Mouse (Mus musculus) induced T-regulatory cell, adult 2 months (primary cell): ENCODE measurements around the gene Ifnar2.

ENCODE experiments used
- DNase-seq: peaks from one replicate; pipeline ENCODE4 v3.0.0-alpha.2; 2012; ENCODE audit warnings: low read depth

Ifnar2 gene

GRCm38 (mm10) chr16:91394826-91395410 is 22.3 kb downstream of the Ifnar2 start:
- DNase-seq: no peak

- no peak for DNase-seq
Observed at GRCm38 (mm10) chr16:91395633-91396392, 23.2 kb downstream of the Ifnar2 start.

GRCm38 (mm10) chr16:91396844-91397537 is 24.4 kb downstream of the Ifnar2 start:
- DNase-seq: no peak

- DNase-seq: no peak
Observed at GRCm38 (mm10) chr16:91398030-91398429, 25.4 kb downstream of the Ifnar2 start.

GRCm38 (mm10) chr16:91398944-91399343 is 26.4 kb downstream of the Ifnar2 start:
- no peak for DNase-seq

GRCm38 (mm10) chr16:91401569-91402165 is 29.1 kb downstream of the Ifnar2 start:
- DNase-seq: no peak

DNA sequence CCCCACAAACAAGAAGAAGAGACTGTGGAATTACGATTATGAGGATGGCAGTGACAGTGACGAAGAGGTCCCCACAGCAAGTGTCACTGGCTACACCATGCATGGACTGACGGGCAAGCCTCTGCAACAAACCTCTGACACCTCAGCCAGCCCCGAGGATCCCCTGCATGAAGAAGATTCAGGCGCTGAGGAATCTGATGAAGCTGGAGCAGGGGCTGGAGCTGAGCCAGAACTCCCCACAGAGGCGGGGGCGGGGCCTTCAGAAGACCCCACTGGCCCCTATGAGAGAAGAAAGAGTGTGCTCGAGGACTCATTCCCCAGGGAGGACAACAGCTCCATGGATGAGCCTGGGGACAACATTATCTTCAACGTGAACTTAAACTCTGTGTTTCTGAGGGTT is 31.2 kb downstream of the Ifnar2 start:
- no peak for DNase-seq

DNA sequence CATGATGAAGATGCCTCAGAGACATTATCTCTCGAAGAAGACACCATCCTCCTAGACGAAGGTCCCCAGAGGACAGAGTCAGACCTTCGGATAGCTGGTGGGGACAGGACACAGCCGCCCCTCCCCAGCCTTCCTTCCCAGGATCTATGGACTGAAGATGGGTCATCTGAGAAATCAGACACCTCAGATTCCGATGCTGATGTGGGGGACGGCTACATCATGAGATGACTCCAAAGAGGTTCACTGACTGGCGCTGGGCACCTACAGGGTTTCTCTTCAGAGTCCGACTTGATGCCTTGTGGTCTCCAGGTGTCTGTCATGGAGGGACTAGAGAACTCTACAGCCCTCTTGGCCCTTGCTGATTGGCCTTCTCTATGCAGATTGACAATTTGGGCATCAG is 31.6 kb downstream of the Ifnar2 start:
- no peak for DNase-seq

DNA sequence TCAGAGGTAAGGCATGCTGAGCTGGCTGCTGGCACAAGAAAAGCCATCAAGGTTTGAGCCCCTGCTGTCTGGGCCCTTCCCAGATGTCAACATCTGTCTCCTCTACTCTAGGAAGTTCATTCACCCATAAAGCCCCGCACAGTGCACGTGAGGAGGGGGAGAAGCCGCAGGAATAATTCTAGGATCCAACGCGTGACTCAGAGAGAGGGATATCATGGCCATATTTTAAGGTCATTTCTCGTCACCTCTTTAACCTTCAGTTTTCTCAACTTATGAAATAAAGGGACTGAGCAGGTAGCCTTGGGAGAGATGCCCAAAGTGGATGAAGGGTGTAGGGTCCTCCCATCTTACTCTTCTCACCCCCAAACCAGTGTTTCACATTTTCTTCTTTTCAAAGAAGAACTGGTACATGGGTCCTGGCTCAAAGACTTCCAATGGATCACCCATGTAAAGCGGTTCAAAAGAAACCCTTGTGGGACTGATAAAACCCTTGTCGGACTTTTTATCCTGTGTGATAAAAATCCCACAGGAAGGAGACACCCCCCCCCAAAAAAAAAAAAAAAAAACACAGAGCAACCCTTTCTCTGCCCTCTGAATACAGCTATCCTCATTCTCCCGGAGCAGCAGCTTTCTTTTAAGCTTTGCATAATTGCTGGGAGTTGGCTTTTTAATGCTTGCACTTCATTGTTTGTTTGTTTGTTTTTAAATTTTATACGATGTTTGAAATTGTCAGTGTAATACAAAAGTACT is 32.4 kb downstream of the Ifnar2 start:
- peak; percentile 17 for DNase-seq

GRCm38 (mm10) chr16:91405640-91406584 is 33.3 kb downstream of the Ifnar2 start, which contains the start of gene Il10rb:
TSS of gene Il10rb (plus strand) at chr16:91406164.
- peak; percentile 86 for DNase-seq

GRCm38 (mm10) chr16:91406585-91407220 is 34.1 kb downstream of the Ifnar2 start:
- peak; percentile 75 for DNase-seq

- DNase-seq: peak; percentile 79
Observed at GRCm38 (mm10) chr16:91413102-91413844, 40.7 kb downstream of the Ifnar2 start.

DNA sequence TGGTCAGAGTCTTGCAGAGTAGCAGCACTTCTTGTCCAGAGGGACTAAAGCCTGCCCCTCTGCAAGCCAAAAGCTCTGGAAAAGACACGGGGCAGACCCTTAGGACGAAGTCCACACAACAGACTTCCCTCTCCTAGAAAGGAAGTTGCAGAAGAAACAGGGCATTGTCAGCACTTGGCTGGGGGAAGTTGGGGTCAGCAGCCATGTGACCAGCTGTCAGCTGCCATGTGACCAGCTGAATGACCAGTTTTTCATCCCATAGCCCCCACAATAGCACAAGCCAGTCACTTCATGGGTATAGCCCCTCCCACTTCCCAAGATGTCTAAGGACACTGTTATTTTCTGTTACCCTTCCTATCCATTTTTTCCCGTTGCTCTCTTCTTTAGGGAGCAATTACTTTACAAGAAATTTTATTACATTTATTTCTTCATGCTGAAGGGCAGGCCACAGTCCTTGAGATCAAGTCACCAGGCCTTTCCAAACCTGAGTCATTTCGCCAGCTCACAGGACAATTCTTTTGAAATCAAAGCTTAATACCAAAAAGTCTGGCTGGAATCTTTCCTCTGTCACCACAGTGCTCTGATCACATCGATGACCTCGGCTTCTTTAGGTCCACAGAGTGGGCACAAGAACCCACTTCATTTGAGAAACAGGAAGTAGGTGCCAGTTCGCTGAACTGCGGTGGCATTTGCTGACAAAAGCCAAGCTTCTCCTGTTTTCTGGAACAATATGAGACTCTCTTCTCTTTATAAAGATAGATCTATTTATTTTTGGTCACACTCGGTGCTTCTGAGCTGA is 43.0 kb downstream of the Ifnar2 start:
- no peak for DNase-seq

DNA sequence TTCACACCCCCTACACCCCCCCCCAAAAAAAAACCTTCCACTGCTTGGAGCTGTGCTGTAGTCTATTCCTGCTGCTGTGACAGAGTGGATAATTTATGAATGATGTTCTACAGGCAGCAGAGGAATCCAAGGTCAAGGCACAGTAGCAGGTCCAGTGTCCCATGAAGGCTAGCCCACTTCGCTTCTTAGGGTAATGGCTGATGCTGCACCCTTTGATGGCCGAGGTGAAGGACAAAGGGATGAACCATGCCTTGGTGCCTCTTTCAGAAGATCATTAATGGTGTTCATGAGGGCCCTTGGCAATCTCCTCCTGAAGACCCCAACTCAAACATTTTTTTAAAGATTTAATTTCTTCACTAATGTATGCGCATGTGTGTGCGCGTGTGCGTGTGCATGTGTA is 43.8 kb downstream of the Ifnar2 start:
- no peak for DNase-seq

DNA sequence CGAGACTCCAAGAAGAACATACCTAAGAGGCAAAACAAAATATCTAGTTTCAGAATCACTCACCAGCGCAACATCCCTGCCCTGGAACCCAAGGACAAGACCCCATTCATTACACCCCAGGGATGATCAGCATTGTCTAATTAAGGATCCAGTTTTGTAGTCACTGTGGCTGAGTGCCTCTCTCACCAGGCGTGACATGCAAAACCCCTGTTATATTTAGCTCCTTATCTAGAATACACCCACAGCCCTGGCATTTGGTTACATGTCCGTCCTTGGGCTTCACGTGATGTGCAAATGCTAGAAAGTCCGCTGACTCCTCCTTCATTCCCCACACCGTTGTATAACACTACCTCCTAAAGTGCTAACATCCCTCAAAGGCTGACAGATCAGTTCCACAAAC is 44.4 kb downstream of the Ifnar2 start:
- DNase-seq: no peak

GRCm38 (mm10) chr16:91418531-91418930 is 45.9 kb downstream of the Ifnar2 start:
- DNase-seq: no peak

- DNase-seq: no peak
Observed at GRCm38 (mm10) chr16:91425816-91426215, 53.2 kb downstream of the Ifnar2 start.

DNA sequence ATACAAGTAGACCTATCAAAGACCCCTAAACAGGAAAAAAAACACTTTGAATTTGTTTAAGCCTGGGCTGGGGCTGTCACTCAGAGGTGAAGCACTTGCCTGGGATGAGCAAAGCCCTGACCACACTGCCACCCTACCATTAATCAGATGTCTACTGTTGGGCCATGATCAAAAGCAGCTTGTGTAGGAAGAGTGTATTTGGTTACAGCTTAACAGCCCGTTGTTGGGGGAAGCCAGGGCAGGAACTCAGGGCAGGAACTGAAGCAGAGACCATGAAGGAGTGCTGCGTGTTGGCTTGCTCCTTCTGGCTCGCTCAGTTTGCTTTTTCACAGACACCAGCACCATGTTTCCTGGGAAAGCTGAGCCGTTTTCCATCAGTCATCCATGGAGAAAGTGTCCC is 54.0 kb downstream of the Ifnar2 start:
- DNase-seq: no peak

GRCm38 (mm10) chr16:91427461-91427860 is 54.9 kb downstream of the Ifnar2 start:
- no peak for DNase-seq
